Mouse (Mus musculus) CH12.LX (cell line): ENCODE results near the gene Glyatl3. TPM values are rescaled to one million over a fixed set of nuclear protein-coding genes. Genes with fewer than 3 reads are reported as not detected.

Experiments
- DNase-seq: peaks from one replicate; pipeline ENCODE4 v3.0.0-alpha.2; 2013; ENCODE audit errors: extremely low read depth
- H3K27ac ChIP-seq: 2 replicates; pipeline ENCODE4 v1.5.1; 2012; ENCODE audit warnings: low read depth, mild to moderate bottlenecking, control low read depth, moderate library complexity; ENCODE audit not compliant: insufficient read depth
- H3K27me3 ChIP-seq: replicated peaks from 2 replicates; pipeline ENCODE3; 2012; ENCODE audit warnings: inconsistent platforms
- H3K36me3 ChIP-seq, 2 experiments: replicated peaks in 1 of 2; 2 replicates each; pipeline versions ENCODE3 to v1.6.1; 2012; ENCODE audit warnings: inconsistent platforms in 1 of 2, low read length in 1 of 2, mild to moderate bottlenecking in 1 of 2, mixed read lengths in 1 of 2, moderate library complexity in 1 of 2; ENCODE audit not compliant: control insufficient read depth in 1 of 2, insufficient read depth in 1 of 2
- H3K4me1 ChIP-seq, 2 experiments: 2 replicates each; pipeline ENCODE4 v1.6.1; 2012; ENCODE audit warnings: inconsistent platforms in 1 of 2, moderate library complexity in 1 of 2; ENCODE audit not compliant: insufficient read depth in 2 of 2, control insufficient read depth in 1 of 2
- H3K4me2 ChIP-seq: 2 replicates; pipeline ENCODE4 v1.6.1; 2012; ENCODE audit warnings: low read depth, mild to moderate bottlenecking, control low read depth; ENCODE audit not compliant: poor library complexity, insufficient read depth, severe bottlenecking
- H3K4me3 ChIP-seq, 3 experiments: fragments of 150-350 bp in 1 of 3; sonication (generic) in 1 of 3; replicated peaks in 1 of 3; 2 replicates each; pipeline versions ENCODE3 to v1.5.1; 2011 to 2012; ENCODE audit warnings: low read depth in 2 of 3, low read length in 2 of 3, mild to moderate bottlenecking in 2 of 3, moderate library complexity in 2 of 3, control low read depth in 1 of 3, improper control_type of control experiment in 1 of 3, inconsistent platforms in 1 of 3, mixed read lengths in 1 of 3; ENCODE audit not compliant: poor library complexity in 1 of 3
- H3K79me2 ChIP-seq: replicated peaks from 2 replicates; pipeline ENCODE4 v1.6.1; 2012; ENCODE audit warnings: mild to moderate bottlenecking, moderate library complexity; ENCODE audit not compliant: control insufficient read depth, poor library complexity, insufficient read depth, severe bottlenecking; ENCODE audit errors: extremely low read depth
- H3K9ac ChIP-seq: 2 replicates; pipeline ENCODE4 v1.6.1; 2012; ENCODE audit warnings: low read depth, mild to moderate bottlenecking, control low read depth, moderate library complexity; ENCODE audit not compliant: insufficient read depth
- H3K9me3 ChIP-seq: replicated peaks from 2 replicates; pipeline ENCODE3; 2012; ENCODE audit warnings: low read length, inconsistent platforms, mixed read lengths
- BHLHE40 ChIP-seq: IDR thresholded peaks from 2 replicates; pipeline ENCODE4 v1.6.1; 2011; ENCODE audit warnings: mild to moderate bottlenecking, low read depth, low read length, improper control_type of control experiment
- CTCF ChIP-seq, 2 experiments: IDR thresholded peaks in 1 of 2; conservative IDR thresholded peaks in 1 of 2; 2 replicates each; pipeline ENCODE4 v1.5.1; 2011 to 2012; ENCODE audit warnings: low read depth in 2 of 2, low read length in 2 of 2, improper control_type of control experiment in 1 of 2, inconsistent platforms in 1 of 2, mild to moderate bottlenecking in 1 of 2, moderate library complexity in 1 of 2
- HCFC1 ChIP-seq: IDR thresholded peaks from 2 replicates; pipeline ENCODE4 v1.6.1; 2012; ENCODE audit warnings: low read depth, mild to moderate bottlenecking, inconsistent platforms, low read length, improper control_type of control experiment
- IRF4 ChIP-seq: IDR thresholded peaks from 2 replicates; pipeline ENCODE4 v1.6.1; 2014; ENCODE audit warnings: low read depth, mild to moderate bottlenecking, inconsistent platforms, low read length, improper control_type of control experiment
- JUND ChIP-seq: conservative IDR thresholded peaks from 2 replicates; pipeline ENCODE4 v1.6.1; 2011; ENCODE audit warnings: low read depth, low read length, improper control_type of control experiment
- KAT2A ChIP-seq: IDR thresholded peaks from 2 replicates; pipeline ENCODE4 v1.6.1; 2012; ENCODE audit warnings: low read length, improper control_type of control experiment, inconsistent platforms; ENCODE audit not compliant: insufficient replicate concordance
- MAFK ChIP-seq: IDR thresholded peaks from 2 replicates; pipeline ENCODE4 v1.6.1; 2011; ENCODE audit warnings: low read length, improper control_type of control experiment; ENCODE audit not compliant: insufficient replicate concordance
- MAZ ChIP-seq: IDR thresholded peaks from 2 replicates; pipeline ENCODE4 v1.6.1; 2012; ENCODE audit warnings: low read depth, mild to moderate bottlenecking, inconsistent platforms, low read length, improper control_type of control experiment, moderate library complexity
- MEF2A ChIP-seq: IDR thresholded peaks from 2 replicates; pipeline ENCODE4 v1.6.1; 2014; ENCODE audit warnings: low read depth, mild to moderate bottlenecking, inconsistent platforms, low read length, improper control_type of control experiment, borderline replicate concordance
- MYC ChIP-seq: IDR thresholded peaks from 2 replicates; pipeline ENCODE4 v1.6.1; 2011; ENCODE audit warnings: low read depth, mild to moderate bottlenecking, improper control_type of control experiment, low read length
- NELFE ChIP-seq: IDR thresholded peaks from 2 replicates; pipeline ENCODE4 v1.6.1; 2011; ENCODE audit warnings: low read depth, low read length, improper control_type of control experiment
- PAX5 ChIP-seq: IDR thresholded peaks from 2 replicates; pipeline ENCODE4 v1.6.1; 2012; ENCODE audit warnings: low read length, inconsistent platforms, mixed read lengths
- POLR2AphosphoS2 ChIP-seq: IDR thresholded peaks from 2 replicates; pipeline ENCODE4 v1.6.1; 2011; ENCODE audit warnings: low read depth, low read length, improper control_type of control experiment
- SIN3A ChIP-seq: IDR thresholded peaks from 2 replicates; pipeline ENCODE4 v1.6.1; 2012; ENCODE audit warnings: low read length, improper control_type of control experiment, inconsistent platforms
- SMC3 ChIP-seq: IDR thresholded peaks from 2 replicates; pipeline ENCODE4 v1.6.1; 2011; ENCODE audit warnings: low read depth, low read length, improper control_type of control experiment
- TBP ChIP-seq: conservative IDR thresholded peaks from 2 replicates; pipeline ENCODE4 v1.6.1; 2011; ENCODE audit warnings: low read depth, low read length, improper control_type of control experiment
- USF1 ChIP-seq: IDR thresholded peaks from 2 replicates; pipeline ENCODE4 v1.6.1; 2014; ENCODE audit warnings: low read depth, mild to moderate bottlenecking, inconsistent platforms, low read length, improper control_type of control experiment
- ZC3H11A ChIP-seq: IDR thresholded peaks from 2 replicates; pipeline ENCODE4 v1.6.1; 2012; ENCODE audit warnings: low read depth, mild to moderate bottlenecking, inconsistent platforms, low read length, improper control_type of control experiment
- ZKSCAN1 ChIP-seq: IDR thresholded peaks from 2 replicates; pipeline ENCODE4 v1.6.1; 2012; ENCODE audit warnings: low read depth, inconsistent platforms, low read length, improper control_type of control experiment, borderline replicate concordance
- dilution Hi-C: fragments of 300-500 bp; cut with MboI; formaldehyde crosslinking; loops from 2 replicates; pipeline ENCODE4 v1.14.3; 2020; ENCODE audit warnings: low sequenced_read_pairs; ENCODE audit not compliant: extremely low pct_unique_long_range_greater_than_20kb, extremely low pct_ligation_motif_present
- in situ Hi-C: fragments of 300-500 bp; cut with MboI; formaldehyde crosslinking; loops from 3 replicates; pipeline ENCODE4 v1.14.3; 2019; ENCODE audit warnings: low sequenced_read_pairs, low pct_ligation_motif_present, low pct_unique_long_range_greater_than_20kb, mixed read lengths
- polyA plus RNA-seq: library from polyadenylated mRNA; unstranded; fragments of >175 nt; gene quantifications from 2 replicates; pipeline ENCODE4 v1.2.1, GENCODE M21; 2012; ENCODE audit warnings: low read depth; ENCODE audit not compliant: insufficient read length
- total RNA-seq, 2 experiments: library from RNA; depleted of rRNA; stranded (reverse); fragments of 300-350 nt in 1 of 2; fragments of >200 nt in 1 of 2; gene quantifications; 2 replicates each; pipeline ENCODE4 v1.2.3; 2012 to 2014

Glyatl3 gene
- total RNA-seq (2012; rRNA removed) (not detected in 2 replicates), total RNA-seq (2014; rRNA removed) (not detected in 2 replicates), polyA plus RNA-seq (not detected in 2 replicates)

- H3K4me2 ChIP-seq, result no peak within 1 kb of the TSS
- H3K27me3 ChIP-seq, result no peaks in the 10 kb centered on the region
- H3K36me3 ChIP-seq, result no peaks in the 10 kb centered on the region
- no peak for TF ChIP-seq CTCF (conservative IDR thresholded peaks at IDR 0.05 in 1 of 2, IDR thresholded peaks at IDR 0.05 in 1 of 2; ENCODE audit: low read depth in 2 of 2, low read length in 2 of 2)
- no peak for TF ChIP-seq HCFC1
- TF ChIP-seq IRF4, result no peak
- TF ChIP-seq JUND, result no peak
- no peak for TF ChIP-seq MEF2A
- no peak for TF ChIP-seq NELFE
- no peak for TF ChIP-seq BHLHE40
- no peak for TF ChIP-seq POLR2AphosphoS2
- TF ChIP-seq MAFK, result no peak
- no peak for TF ChIP-seq KAT2A
- no peak for TF ChIP-seq ZKSCAN1
- TF ChIP-seq SIN3A, result no peak
- TF ChIP-seq SMC3, result no peak
- TF ChIP-seq PAX5, result no peak
- no peak for TF ChIP-seq USF1
- TF ChIP-seq TBP, result no peak
- TF ChIP-seq ZC3H11A, result no peak
- no peaks in the 10 kb centered on the region for H3K79me2 ChIP-seq
- no peaks in the 10 kb centered on the region for H3K9me3 ChIP-seq
- no peak within 1 kb of the TSS for H3K27ac ChIP-seq
- H3K9ac ChIP-seq, result no peak within 1 kb of the TSS
- no peak within 1 kb of the TSS for H3K4me3 ChIP-seq
- dilution Hi-C loops (no loop called here), in situ Hi-C loops (no loop called here)
- no peaks in the 10 kb centered on the region for H3K4me1 ChIP-seq
- no peak for DNase-seq
Observed at GRCm38 (mm10) chr17:40914250-40914649, at the start of gene Glyatl3. Gene Glyatl3 (minus strand): TSS chr17:40914350.

- no peak for DNase-seq
- no peak overlapping the region for H3K9ac ChIP-seq
- dilution Hi-C loops, result no loop called here
- no peaks in the 10 kb centered on the region for H3K79me2 ChIP-seq
- H3K27me3 ChIP-seq, result no peaks in the 10 kb centered on the region
- peaks cover 16 to 47% of the 10 kb centered on the region in 2 experiments for H3K36me3 ChIP-seq
- in situ Hi-C loops, result no loop called here
- no peak overlapping the region for H3K4me2 ChIP-seq
- H3K4me3 ChIP-seq, result no peak overlapping the region
- H3K27ac ChIP-seq, result no peak overlapping the region
- TF ChIP-seq MAFK, result no peak
- TF ChIP-seq MEF2A, result no peak
- TF ChIP-seq SMC3, result no peak
- no peak for TF ChIP-seq CTCF (conservative IDR thresholded peaks at IDR 0.05 in 1 of 2, IDR thresholded peaks at IDR 0.05 in 1 of 2; ENCODE audit: low read depth in 2 of 2, low read length in 2 of 2)
- no peak for TF ChIP-seq MAZ
- TF ChIP-seq MYC, result no peak
- no peak for TF ChIP-seq PAX5
- TF ChIP-seq POLR2AphosphoS2, result no peak
- no peaks in the 10 kb centered on the region for H3K9me3 ChIP-seq
- H3K4me1 ChIP-seq, result no peaks in the 10 kb centered on the region
Observed at GRCm38 (mm10) chr17:40948518-40948917, 34.4 kb upstream of the Glyatl3 start.
